Mouse (Mus musculus): ENCODE results near the gene Rabgap1l. TPM values are rescaled to one million over a fixed set of nuclear protein-coding genes. Genes with fewer than 3 reads are reported as not detected.

Rabgap1l gene
- polyA plus RNA-seq, 1 experiment = 12.9 TPM

DNA sequence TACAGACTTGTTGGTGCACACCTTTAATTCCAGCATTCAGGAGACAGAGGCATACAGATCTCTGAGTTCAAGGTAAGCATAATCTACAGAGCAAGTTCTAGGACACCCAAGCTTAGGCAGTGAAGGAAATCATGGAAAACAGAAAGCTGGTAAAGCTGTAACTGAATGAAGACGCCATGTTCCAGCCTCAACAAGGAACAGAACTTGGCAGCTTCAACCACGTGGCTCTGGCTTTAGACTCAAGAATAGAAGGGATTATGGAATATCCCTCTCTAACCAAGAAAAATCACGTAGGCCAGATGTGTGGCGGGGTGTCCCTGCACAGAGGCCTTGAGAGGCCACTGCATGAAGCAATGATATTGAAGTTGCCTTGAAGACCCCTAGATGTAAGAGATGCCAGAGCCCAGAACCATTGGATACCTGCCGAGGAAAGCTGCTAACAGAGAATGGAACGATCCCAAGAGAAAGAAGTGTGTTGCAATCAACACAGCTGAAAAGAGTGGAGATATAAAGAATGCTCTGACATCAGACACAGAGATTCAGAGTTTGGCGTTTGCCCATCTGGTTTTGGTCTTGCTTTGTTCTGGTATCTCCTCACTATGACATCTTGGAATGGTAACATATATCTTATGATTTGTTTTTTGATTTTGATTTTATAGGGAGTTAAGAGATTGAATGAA is 102.4 kb downstream of the Rabgap1l start:
- no peak overlapping the region for H3K4me3 ChIP-seq (ENCODE audit: insufficient read depth, low read depth, low read length)
- no peaks in the 10 kb centered on the region for H3K36me3 ChIP-seq (ENCODE audit: control insufficient read depth, insufficient read depth, low read length)
- WGBS = 97% methylated on average over 7 of the region's 7 CpGs
- H3K27ac ChIP-seq (ENCODE audit: insufficient read depth, low read depth, low read length) = no peak overlapping the region
- peaks cover 3% of the 10 kb centered on the region; the same call in 1 of the 2 replicates for H3K4me1 ChIP-seq (ENCODE audit: control insufficient read depth, insufficient read depth, low read length)
- H3K27me3 ChIP-seq (replicated peaks; ENCODE audit: control insufficient read depth, insufficient read depth, low read length) = 0 out of 2 replicates have a peak, but pooled peaks cover 2% of the 10 kb centered on the region
- DNase-seq = no peak
- TF ChIP-seq CTCF (conservative IDR thresholded peaks at IDR 0.05; ENCODE audit: insufficient read depth, insufficient read length, low read depth, low read length) (no peak), POLR2A (IDR thresholded peaks at IDR 0.05; ENCODE audit: low read depth, low read length) (no peak)

DNA sequence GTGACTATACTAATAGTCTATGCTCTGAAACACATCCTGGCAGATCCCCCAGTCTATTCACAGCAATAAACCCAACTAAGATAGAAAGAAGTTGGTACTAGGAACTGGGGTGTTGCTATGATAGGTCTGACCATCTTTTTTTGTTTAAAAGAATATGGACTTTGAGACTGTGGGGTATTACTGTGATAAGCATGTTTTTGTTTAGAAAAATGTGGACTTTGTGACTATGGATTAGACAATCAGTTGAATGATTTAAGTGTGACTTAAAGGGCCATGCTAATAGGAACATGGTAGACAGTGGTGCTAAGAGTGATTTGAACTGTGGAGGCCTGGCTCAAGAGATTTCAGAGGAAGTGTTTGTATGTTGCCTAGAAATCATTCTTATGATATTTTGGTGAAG is 103.5 kb downstream of the Rabgap1l start:
- 0 out of 2 replicates have a peak, but pooled peaks cover 2% of the 10 kb centered on the region for H3K27me3 ChIP-seq (replicated peaks; ENCODE audit: control insufficient read depth, insufficient read depth, low read length)
- no peak overlapping the region for H3K4me3 ChIP-seq (ENCODE audit: insufficient read depth, low read depth, low read length)
- TF ChIP-seq POLR2A (IDR thresholded peaks at IDR 0.05; ENCODE audit: low read depth, low read length) (no peak), CTCF (conservative IDR thresholded peaks at IDR 0.05; ENCODE audit: insufficient read depth, insufficient read length, low read depth, low read length) (no peak)
- no peak overlapping the region for H3K27ac ChIP-seq (ENCODE audit: insufficient read depth, low read depth, low read length)
- H3K4me1 ChIP-seq (ENCODE audit: control insufficient read depth, insufficient read depth, low read length) = peaks cover 3% of the 10 kb centered on the region; the same call in 1 of the 2 replicates
- no peaks in the 10 kb centered on the region for H3K36me3 ChIP-seq (ENCODE audit: control insufficient read depth, insufficient read depth, low read length)
- DNase-seq = no peak

DNA sequence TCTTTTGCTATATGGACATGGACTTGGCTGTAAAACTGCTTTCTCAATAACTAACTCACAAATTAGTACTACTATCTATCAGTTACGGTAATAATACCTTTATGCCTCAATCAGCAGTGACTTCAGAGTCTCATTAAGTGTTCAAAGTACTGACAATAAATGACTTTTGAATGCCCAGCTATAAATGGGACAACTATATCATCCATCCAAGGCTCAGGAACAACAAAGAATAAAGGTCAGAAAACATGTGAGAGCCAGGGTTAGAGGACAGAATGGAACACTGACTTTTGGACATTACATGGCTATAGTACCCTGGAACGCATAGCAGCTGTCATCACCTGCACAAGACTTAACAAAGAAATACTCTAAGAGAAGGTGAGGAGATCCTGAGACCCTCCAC is 108.8 kb downstream of the Rabgap1l start:
- H3K4me1 ChIP-seq (ENCODE audit: control insufficient read depth, insufficient read depth, low read length) = no peaks in the 10 kb centered on the region
- H3K27ac ChIP-seq (ENCODE audit: insufficient read depth, low read depth, low read length) = no peak overlapping the region

DNA sequence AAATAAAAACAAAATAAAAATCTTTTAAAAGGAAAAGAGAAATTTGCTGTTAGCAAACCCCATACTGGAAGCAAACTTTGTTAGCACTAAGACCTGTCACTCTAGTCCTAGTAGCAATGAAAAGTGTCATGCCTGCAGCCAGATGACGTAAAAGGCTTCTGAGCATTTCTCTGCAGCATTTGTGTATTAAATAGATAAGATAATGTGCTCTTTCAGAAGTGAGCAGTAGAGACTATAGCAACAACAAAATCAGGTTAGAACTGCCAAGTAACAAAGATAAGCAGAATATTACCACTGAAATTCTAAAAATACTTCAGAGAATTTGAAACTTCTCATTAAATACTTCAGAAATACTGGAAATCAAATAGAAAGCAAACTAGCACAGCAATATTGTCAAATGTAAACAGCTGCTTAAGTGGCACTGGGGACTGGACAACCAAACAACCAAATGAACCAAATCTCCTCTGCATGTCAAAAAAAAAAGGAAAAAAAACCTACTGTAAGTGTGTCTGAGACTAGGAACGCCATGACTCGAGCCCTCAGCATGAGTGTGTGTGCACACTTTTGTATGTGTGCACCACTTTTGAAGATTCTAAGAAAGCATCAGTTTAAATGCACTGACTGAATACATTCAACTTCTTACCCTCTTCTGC is 111.5 kb downstream of the Rabgap1l start:
- 94% methylated on average over 3 of the region's 3 CpGs for WGBS
- no peaks in the 10 kb centered on the region for H3K36me3 ChIP-seq (ENCODE audit: control insufficient read depth, insufficient read depth, low read length)
- H3K27me3 ChIP-seq (replicated peaks; ENCODE audit: control insufficient read depth, insufficient read depth, low read length) = no peaks in the 10 kb centered on the region
- TF ChIP-seq POLR2A (IDR thresholded peaks at IDR 0.05; ENCODE audit: low read depth, low read length) (no peak), CTCF (conservative IDR thresholded peaks at IDR 0.05; ENCODE audit: insufficient read depth, insufficient read length, low read depth, low read length) (no peak)
- DNase-seq = no peak
- H3K27ac ChIP-seq (ENCODE audit: insufficient read depth, low read depth, low read length) = no peak overlapping the region
- H3K4me1 ChIP-seq (ENCODE audit: control insufficient read depth, insufficient read depth, low read length) = no peaks in the 10 kb centered on the region
- H3K4me3 ChIP-seq (ENCODE audit: insufficient read depth, low read depth, low read length) = no peak overlapping the region

More for the DNA sequence above, 108.8 kb downstream of the Rabgap1l start:
- whole genome bisulfite sequencing = 91% methylated on average over 2 of the region's 2 CpGs
- no peak overlapping the region for H3K4me3 ChIP-seq (ENCODE audit: insufficient read depth, low read depth, low read length)
- H3K36me3 ChIP-seq (ENCODE audit: control insufficient read depth, insufficient read depth, low read length) = no peaks in the 10 kb centered on the region
- H3K27me3 ChIP-seq (replicated peaks; ENCODE audit: control insufficient read depth, insufficient read depth, low read length) = no peaks in the 10 kb centered on the region
- no peak for TF ChIP-seq POLR2A (IDR thresholded peaks at IDR 0.05; ENCODE audit: low read depth, low read length)
- TF ChIP-seq CTCF (conservative IDR thresholded peaks at IDR 0.05; ENCODE audit: insufficient read depth, insufficient read length, low read depth, low read length) = no peak
- no peak for DNase-seq

DNA sequence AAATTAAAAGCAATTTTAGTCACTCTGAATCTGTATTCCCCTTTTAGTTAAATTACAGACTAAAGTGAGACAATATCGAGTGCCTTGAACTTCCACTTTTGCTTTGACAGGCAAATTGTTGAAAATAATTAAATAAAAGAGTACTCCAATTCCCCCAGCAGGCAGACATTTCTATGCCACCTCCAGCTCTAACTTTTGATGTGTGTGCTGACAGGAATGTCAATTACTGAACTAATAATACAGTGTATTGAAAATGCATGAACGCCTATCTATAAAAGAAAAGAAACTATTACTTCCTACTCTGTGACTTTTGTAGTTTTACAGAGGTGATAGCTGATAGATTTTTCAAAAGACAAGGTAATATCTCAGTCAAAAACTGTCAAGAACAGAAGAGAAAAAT is 118.2 kb downstream of the Rabgap1l start:
- Histone ChIP-seq H3K36me3 (ENCODE audit: control insufficient read depth, insufficient read depth, low read length) (no peaks in the 10 kb centered on the region), H3K4me1 (ENCODE audit: control insufficient read depth, insufficient read depth, low read length) (no peaks in the 10 kb centered on the region), H3K4me3 (ENCODE audit: insufficient read depth, low read depth, low read length) (no peak overlapping the region), H3K27me3 (replicated peaks; ENCODE audit: control insufficient read depth, insufficient read depth, low read length) (no peaks in the 10 kb centered on the region), H3K27ac (ENCODE audit: insufficient read depth, low read depth, low read length) (no peak overlapping the region)
- no peak for DNase-seq
- 87% methylated on average over 2 of the region's 2 CpGs for WGBS
- TF ChIP-seq POLR2A (IDR thresholded peaks at IDR 0.05; ENCODE audit: low read depth, low read length) = no peak
- TF ChIP-seq CTCF (conservative IDR thresholded peaks at IDR 0.05; ENCODE audit: insufficient read depth, insufficient read length, low read depth, low read length) = no peak

DNA sequence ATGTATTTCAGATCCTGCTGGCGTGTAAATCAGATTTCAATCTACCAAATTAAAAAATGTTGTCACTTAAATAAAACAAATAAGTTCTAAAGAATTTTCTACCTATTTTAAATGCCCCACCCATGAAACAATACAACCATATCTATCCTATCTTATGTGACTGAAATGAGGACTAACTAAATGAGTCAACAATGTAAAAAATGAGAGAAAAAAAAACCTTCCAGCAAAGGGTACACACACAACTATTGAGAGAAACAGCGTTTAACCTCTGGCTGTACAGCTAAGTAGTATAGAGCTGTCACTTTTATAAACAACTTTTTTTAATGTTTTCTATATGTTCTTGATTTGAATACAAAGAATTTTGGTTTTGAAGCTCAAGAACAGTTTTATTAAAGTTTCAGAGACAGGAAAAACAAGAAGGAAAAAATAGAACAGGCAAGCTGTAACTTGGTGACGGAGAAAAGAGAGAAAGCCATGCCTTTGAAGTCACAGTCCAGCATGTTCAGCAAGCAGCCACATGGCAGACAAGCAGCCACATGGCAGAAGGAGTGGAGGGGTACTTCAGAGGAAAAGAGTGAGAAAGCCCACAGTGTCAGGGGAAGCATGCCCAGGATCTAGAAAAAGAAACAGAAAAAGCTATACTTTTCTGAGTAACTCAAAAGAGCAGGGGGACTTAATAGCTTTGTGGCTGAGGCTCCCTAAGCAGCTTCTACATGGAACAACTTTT is 120.8 kb downstream of the Rabgap1l start:
- H3K27ac ChIP-seq (ENCODE audit: insufficient read depth, low read depth, low read length) = no peak overlapping the region
- H3K4me3 ChIP-seq (ENCODE audit: insufficient read depth, low read depth, low read length) = no peak overlapping the region
- 84% methylated on average over 3 of the region's 3 CpGs for WGBS
- no peak for TF ChIP-seq POLR2A (IDR thresholded peaks at IDR 0.05; ENCODE audit: low read depth, low read length)
- TF ChIP-seq CTCF (conservative IDR thresholded peaks at IDR 0.05; ENCODE audit: insufficient read depth, insufficient read length, low read depth, low read length) = no peak
- no peaks in the 10 kb centered on the region for H3K36me3 ChIP-seq (ENCODE audit: control insufficient read depth, insufficient read depth, low read length)
- no peaks in the 10 kb centered on the region for H3K4me1 ChIP-seq (ENCODE audit: control insufficient read depth, insufficient read depth, low read length)
- no peak for DNase-seq
- no peaks in the 10 kb centered on the region for H3K27me3 ChIP-seq (replicated peaks; ENCODE audit: control insufficient read depth, insufficient read depth, low read length)
